Mouse (Mus musculus): ENCODE measurements around the gene F8a. TPM values are rescaled to one million over a fixed set of nuclear protein-coding genes. Genes with fewer than 3 reads are reported as not detected.
A peak's percentile ranks its signal among the peaks of the same experiment; 100 is the strongest.
"Not testable (repeated sequence)": the region's sequence is repeated elsewhere in the genome, so short reads cannot be mapped to it uniquely, and the experiment has no call there.

Gene F8a
- total RNA-seq (2017) = 5.0 and 5.4 TPM in 2 replicates

DNA sequence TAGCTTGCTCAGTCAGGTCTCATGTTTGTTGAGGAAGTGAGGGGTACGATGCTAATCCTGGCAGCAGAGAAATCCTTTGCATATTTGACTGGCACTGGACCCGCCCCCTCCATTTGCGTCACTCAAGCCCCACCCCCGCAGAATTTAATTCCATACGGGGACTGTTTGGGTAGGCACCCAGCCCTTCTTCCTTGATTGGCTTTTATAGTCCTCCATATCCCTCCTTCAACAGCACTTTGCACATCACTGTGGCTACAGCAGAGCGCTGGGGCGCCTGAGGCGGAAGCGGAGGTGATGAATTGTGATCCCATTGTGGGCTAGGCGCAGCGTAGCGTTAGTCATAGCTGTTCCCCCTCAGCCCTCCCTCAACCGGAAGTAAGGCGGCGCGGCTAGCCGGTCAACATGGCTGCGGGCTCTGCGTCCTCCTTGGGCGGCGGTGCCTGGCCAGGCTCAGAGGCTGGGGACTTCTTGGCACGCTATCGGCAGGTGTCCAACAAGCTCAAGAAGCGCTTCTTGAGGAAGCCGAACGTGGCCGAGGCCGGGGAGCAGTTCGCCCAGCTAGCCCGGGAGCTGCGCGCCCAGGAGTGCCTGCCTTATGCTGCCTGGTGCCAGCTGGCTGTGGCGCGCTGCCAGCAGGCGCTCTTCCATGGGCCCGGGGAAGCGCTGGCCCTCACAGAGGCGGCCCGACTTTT is at the start of gene F8a:
F8a (plus strand) TSS at position 378 of the 692 bp plus-strand sequence.
- ATAC-seq (ENCODE audit: extremely low read depth, insufficient number of reproducible peaks, low FRiP score, poor library complexity, severe bottlenecking) = peak; percentile 94

DNA sequence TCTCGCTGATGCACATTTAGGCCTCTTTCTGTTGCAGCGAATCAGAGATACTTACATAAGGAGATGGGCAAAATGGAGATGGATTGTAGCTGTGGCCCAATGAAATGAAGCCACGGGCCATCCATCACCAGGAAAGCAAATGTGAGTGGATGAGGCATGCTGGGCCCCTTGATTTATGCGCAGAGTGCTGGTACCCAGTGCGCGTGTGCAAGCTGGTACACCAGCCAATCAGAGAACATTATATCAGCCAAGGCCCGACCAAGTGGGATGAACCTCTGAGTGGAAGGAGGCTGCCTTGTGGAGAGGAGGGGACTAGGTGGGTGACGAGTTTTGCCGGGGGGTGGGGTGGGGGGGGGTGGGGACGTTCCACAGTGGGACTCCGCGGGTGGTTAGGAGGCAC is 36.2 kb upstream of the F8a start, which contains the start of gene Xlr3b:
Xlr3b (plus strand) TSS at position 274 of the 400 bp plus-strand sequence.
- not testable (repeated sequence) for ATAC-seq (ENCODE audit: extremely low read depth, insufficient number of reproducible peaks, low FRiP score, poor library complexity, severe bottlenecking)

DNA sequence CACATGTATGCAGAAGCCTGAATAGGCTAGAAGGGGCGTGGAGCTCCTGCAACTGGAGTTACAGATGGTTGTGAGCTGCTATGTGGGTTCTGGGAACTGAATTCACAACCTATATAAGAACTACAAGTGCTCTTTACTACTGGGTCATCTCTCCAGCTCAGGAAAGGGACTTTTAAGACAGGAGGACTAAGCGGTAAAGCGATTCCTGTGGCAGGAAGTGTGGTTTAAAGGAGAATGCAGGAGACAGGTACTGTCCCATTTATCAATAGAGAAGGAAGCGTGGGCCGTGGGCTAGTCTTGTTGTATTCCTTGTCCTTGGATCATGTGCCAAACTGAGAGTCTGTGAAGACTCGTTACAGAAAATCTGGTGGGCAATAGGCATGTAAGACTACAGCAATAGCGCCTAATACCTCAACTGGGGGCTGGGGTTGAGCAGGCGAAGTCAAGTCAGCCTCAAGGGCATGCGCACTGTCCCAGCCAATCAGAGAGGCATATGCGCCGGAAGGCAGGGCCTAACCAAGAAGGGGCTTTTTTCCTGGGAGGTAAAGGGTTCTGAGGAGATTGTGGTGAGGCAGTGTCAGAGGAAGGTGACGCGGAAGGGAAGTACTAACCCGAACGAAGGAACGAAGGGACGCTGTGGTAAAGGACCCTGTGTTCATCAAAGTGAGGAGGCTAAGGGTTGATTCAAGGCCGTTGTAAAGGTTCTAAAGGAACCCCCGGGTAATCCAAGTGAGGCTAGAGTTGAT is 14.1 kb upstream of the F8a start, which contains the start of gene Xlr4b:
Xlr4b (plus strand) TSS at position 515 of the 746 bp plus-strand sequence.
- ATAC-seq (ENCODE audit: extremely low read depth, insufficient number of reproducible peaks, low FRiP score, poor library complexity, severe bottlenecking) = not testable (repeated sequence)

DNA sequence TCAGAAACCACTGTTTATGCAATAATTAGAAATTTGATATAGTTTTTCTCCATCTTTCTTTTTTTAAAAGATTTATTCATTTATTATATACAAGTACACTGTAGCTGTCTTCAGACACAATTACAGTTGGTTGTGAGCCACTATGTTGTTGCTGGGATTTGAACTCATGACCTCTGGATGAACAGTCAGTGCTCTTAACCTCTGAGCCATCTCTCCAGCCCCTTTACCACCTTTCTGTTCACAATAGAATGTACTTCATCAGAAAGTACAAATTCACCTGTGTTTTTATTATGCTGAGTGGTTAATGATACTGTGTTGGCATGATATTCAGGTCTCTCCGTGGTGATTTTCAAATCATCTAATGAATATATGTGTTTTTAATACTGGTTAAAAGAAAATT is 2.7 kb upstream of the F8a start:
- ATAC-seq (ENCODE audit: extremely low read depth, insufficient number of reproducible peaks, low FRiP score, poor library complexity, severe bottlenecking) = no peak

DNA sequence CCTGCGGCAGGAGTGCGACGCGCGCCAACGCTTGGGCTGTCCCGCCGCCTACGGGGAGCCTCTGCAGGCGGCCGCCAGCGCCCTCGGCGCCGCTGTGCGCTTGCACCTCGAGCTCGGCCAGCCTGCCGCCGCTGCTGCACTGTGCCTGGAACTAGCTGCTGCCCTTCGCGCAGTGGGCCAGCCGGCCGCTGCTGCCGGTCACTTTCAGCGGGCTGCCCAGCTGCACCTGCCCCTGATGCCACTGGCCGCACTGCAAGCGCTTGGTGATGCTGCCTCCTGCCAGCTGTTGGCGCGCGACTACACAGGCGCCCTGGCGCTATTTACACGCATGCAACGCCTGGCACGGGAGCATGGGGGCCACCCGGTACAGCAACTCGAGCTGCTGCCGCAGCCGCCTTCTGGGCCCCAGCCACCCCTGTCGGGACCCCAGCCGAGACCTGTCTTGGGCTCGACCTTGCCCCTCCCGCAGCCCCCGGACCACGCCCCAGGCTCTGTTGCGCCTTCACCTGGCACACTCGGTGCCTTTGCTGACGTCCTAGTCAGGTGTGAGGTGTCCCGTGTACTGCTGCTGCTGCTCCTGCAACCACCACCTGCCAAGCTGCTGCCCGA is 619 bp downstream of the F8a start:
- ATAC-seq (ENCODE audit: extremely low read depth, insufficient number of reproducible peaks, low FRiP score, poor library complexity, severe bottlenecking) = peak; percentile 57

DNA sequence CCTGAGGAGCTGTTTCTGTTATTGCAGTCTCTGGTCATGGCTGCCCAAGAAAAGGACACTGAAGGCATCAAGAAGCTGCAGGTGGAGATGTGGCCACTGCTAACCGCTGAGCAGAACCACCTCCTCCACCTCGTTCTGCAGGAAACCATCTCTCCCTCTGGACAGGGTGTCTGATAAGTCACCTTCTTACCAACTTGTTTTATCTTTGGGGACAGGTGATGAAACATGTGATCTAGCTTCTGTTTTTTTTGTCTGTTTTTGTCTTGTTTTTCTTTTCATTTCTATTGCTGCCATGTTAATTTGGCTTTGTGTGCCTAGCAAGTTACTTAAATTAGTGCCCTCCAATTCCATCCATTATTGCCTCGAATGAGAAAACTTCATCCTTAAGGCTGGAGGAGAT is 1.2 kb downstream of the F8a start:
- no peak for ATAC-seq (ENCODE audit: extremely low read depth, insufficient number of reproducible peaks, low FRiP score, poor library complexity, severe bottlenecking)

DNA sequence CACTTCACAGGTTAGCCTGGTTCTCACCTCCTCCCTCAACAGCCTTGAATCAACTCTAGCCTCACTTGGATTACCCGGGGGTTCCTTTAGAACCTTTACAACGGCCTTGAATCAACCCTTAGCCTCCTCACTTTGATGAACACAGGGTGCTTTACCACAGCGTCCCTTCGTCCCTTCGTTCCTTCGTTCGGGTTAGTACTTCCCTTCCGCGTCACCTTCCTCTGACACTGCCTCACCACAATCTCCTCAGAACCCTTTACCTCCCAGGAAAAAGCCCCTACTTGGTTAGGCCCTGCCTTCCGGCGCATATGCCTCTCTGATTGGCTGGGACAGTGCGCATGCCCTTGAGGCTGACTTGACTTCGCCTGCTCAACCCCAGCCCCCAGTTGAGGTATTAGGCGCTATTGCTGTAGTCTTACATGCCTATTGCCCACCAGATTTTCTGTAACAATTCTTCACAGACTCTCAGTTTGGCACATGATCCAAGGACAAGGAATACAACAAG is 14.8 kb downstream of the F8a start, which contains the start of gene Xlr4c:
Xlr4c (minus strand) TSS at position 310 of the 505 bp plus-strand sequence.
- not testable (repeated sequence) for ATAC-seq (ENCODE audit: extremely low read depth, insufficient number of reproducible peaks, low FRiP score, poor library complexity, severe bottlenecking)

DNA sequence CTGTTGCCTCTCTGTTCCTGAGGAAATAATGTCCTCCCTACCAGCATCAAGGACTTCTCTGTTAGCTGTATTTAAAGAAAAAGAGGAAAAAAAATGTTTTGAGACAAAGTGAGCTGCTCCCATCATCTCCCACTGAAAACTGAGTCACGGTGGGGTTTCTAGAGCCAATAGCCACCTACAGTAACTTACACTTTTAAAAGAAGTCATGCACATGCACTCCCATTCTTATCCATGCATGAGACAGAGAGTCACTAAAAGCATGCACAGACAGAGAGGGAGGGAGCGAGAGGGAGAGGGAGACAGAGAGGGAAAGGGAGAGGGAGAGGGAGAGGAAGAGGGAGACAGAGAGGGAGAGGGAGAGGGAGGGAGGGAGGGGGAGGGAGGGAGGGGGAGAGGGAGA is 34.3 kb downstream of the F8a start:
- ATAC-seq (ENCODE audit: extremely low read depth, insufficient number of reproducible peaks, low FRiP score, poor library complexity, severe bottlenecking) = not testable (repeated sequence)

DNA sequence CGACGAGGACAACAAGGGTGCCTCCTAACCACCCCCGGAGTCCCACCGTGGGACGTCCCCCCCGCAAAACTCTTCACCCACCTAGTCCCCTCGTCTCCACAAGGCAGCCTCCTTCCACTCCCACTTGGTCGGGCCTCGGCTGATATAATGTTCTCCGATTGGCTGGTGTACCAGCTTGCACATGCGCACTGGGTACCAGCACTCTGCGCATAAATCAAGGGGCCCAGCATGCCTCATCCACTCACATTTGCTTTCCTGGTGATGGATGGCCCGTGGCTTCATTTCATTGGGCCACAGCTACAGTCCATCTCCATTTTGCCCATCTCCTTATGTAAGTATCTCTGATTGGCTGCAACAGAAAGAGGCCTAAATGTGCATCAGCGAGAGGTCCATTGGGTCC is 37.2 kb downstream of the F8a start, which contains the start of gene Xlr3c:
Xlr3c (minus strand) TSS at position 121 of the 400 bp plus-strand sequence.
- ATAC-seq (ENCODE audit: extremely low read depth, insufficient number of reproducible peaks, low FRiP score, poor library complexity, severe bottlenecking) = not testable (repeated sequence)

Other genes with a start within 250 kb of the F8a start
- gene Zfp185, start 241.0 kb upstream of the F8a start, total RNA-seq (2017) = 0.70 and 1.2 TPM in 2 replicates
- gene Pnma5, start 191.2 kb upstream of the F8a start, total RNA-seq (2017) = not detected in 2 replicates
- gene Pnma3, start 163.5 kb upstream of the F8a start, total RNA-seq (2017) = not detected in 2 replicates
- gene Xlr4a, start 145.8 kb upstream of the F8a start, total RNA-seq (2017) = 14.2 and 15.1 TPM in 2 replicates
- 1.2 and 2.1 TPM in 2 replicates for gene Xlr3a, start 131.2 kb upstream of the F8a start, total RNA-seq (2017)
- gene Gm14685, start 111.2 kb upstream of the F8a start, total RNA-seq (2017) = not detected in 2 replicates
- gene Xlr5b, start 79.5 kb upstream of the F8a start, total RNA-seq (2017) = not detected in 2 replicates
- not detected in 2 replicates for gene DXBay18, start 78.8 kb upstream of the F8a start, total RNA-seq (2017)
- gene Spin2d, start 51.3 kb upstream of the F8a start, total RNA-seq (2017) = not detected in 2 replicates
- gene Xlr3b, start 36.1 kb upstream of the F8a start, total RNA-seq (2017) = 10.7 and 12.6 TPM in 2 replicates
- gene Xlr4b, start 14.0 kb upstream of the F8a start, total RNA-seq (2017) = 58.9 and 71.6 TPM in 2 replicates
- gene Xlr4c, start 14.8 kb downstream of the F8a start, total RNA-seq (2017) = 11.1 and 24.4 TPM in 2 replicates
- not detected in 2 replicates for gene Xlr3c, start 37.1 kb downstream of the F8a start, total RNA-seq (2017)
- gene Xlr5a, start 64.7 kb downstream of the F8a start, total RNA-seq (2017) = not detected in 2 replicates
- gene Xlr5c, start 64.7 kb downstream of the F8a start, total RNA-seq (2017) = not detected in 2 replicates
- gene Gm45015, start 108.5 kb downstream of the F8a start, total RNA-seq (2017) = not detected in 2 replicates
- gene Zfp275, start 114.3 kb downstream of the F8a start, total RNA-seq (2017) = 12.5 and 17.9 TPM in 2 replicates
- not detected in 2 replicates for gene Gm18336, start 170.4 kb downstream of the F8a start, total RNA-seq (2017)
- gene Zfp92, start 182.8 kb downstream of the F8a start, total RNA-seq (2017) = not detected in 2 replicates
- not detected in 2 replicates for gene Trex2, start 207.1 kb downstream of the F8a start, total RNA-seq (2017)
- gene Haus7, start 230.8 kb downstream of the F8a start, total RNA-seq (2017) = 17.5 and 19.8 TPM in 2 replicates

Measured in neutrophil, adult 5-6 weeks (primary cell).